Mouse (Mus musculus) embryonic fibroblast, embryonic 13.5 days (primary cell): ENCODE data around the gene Foxn3.

Experiments
- CTCF ChIP-seq: IDR thresholded peaks from 2 replicates; pipeline ENCODE4 v1.5.1; 2011; ENCODE audit warnings: mild to moderate bottlenecking, control low read depth, low read length, moderate library complexity, borderline replicate concordance; ENCODE audit not compliant: insufficient read depth
- POLR2A ChIP-seq: IDR thresholded peaks from 2 replicates; pipeline ENCODE4 v1.6.1; 2011; ENCODE audit warnings: low read depth, mild to moderate bottlenecking, control low read depth, low read length, moderate library complexity

DNA sequence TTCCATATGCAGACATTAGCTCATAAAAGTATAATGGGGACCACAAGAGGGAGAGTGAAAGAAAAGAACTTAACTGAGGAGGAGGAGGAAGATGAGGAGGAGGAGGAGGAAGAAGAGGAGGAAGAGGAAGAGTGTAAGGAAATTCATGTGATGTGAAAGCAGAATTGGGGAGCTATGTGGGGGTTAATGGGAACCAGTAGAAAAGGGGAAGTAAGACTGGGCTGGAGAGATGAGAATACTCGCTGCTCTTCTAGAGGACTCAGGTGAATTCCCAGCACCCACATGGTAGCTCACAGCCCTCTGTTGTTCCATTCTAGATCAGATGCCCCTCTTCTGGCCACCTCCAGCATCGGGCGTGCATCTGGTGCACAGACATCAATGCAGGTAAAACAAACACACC, 83.0 kb downstream of the Foxn3 start:
- TF ChIP-seq CTCF: no peak
- no peak for TF ChIP-seq POLR2A
